Mouse (Mus musculus) testis, adult 2 months (tissue): ENCODE data around the gene Pdgfc. TPM values are rescaled to one million over a fixed set of nuclear protein-coding genes. Genes with fewer than 3 reads are reported as not detected.

Experiments
- H3K27ac ChIP-seq: fragments of 200-500 bp; 2 replicates; pipeline ENCODE4 v1.5.1; 2012; ENCODE audit warnings: low read depth, low read length; ENCODE audit not compliant: control insufficient read depth, insufficient read depth
- H3K27me3 ChIP-seq: fragments of 200-500 bp; 2 replicates; pipeline ENCODE4 v1.6.1; 2012; ENCODE audit warnings: mild to moderate bottlenecking, low read length, moderate library complexity; ENCODE audit not compliant: control insufficient read depth, insufficient read depth
- H3K36me3 ChIP-seq: fragments of 200-500 bp; 2 replicates; pipeline ENCODE4 v1.6.1; 2012; ENCODE audit warnings: mild to moderate bottlenecking, low read length; ENCODE audit not compliant: control insufficient read depth, insufficient read depth
- H3K4me1 ChIP-seq: fragments of 200-500 bp; 2 replicates; pipeline ENCODE4 v1.6.1; 2012; ENCODE audit warnings: low read length; ENCODE audit not compliant: control insufficient read depth, insufficient read depth
- H3K4me3 ChIP-seq: fragments of 200-500 bp; 2 replicates; pipeline ENCODE4 v1.5.1; 2012; ENCODE audit warnings: low read depth, mild to moderate bottlenecking, low read length, moderate library complexity, mixed read lengths; ENCODE audit not compliant: control insufficient read depth
- CTCF ChIP-seq: fragments of 200-500 bp; IDR thresholded peaks from 2 replicates; pipeline ENCODE4 v1.5.1; 2012; ENCODE audit warnings: low read depth, mild to moderate bottlenecking, inconsistent platforms, low read length, moderate library complexity; ENCODE audit not compliant: control insufficient read depth, insufficient read depth, insufficient replicate concordance
- POLR2A ChIP-seq: fragments of 200-500 bp; IDR thresholded peaks from 2 replicates; pipeline ENCODE4 v1.6.1; 2012; ENCODE audit warnings: low read depth, mild to moderate bottlenecking, inconsistent platforms, low read length, moderate library complexity; ENCODE audit not compliant: control insufficient read depth
- polyA plus RNA-seq: library from polyadenylated mRNA; depleted of rRNA; stranded (reverse); fragments of >200 nt; gene quantifications from 2 replicates; pipeline ENCODE4 v1.2.3, GENCODE M21; 2012

The Pdgfc gene
- polyA plus RNA-seq, 1 experiment: 3.7 TPM

GRCm38 (mm10) chr3:81205201-81205600 lies 169.0 kb downstream of the Pdgfc start:
- Histone ChIP-seq H3K4me3 (no peak overlapping the region), H3K27ac (no peak overlapping the region), H3K27me3 (no peaks in the 10 kb centered on the region), H3K36me3 (no peaks in the 10 kb centered on the region), H3K4me1 (no peaks in the 10 kb centered on the region)
- no peak for TF ChIP-seq CTCF
- no peak for TF ChIP-seq POLR2A

- TF ChIP-seq CTCF (no peak), POLR2A (no peak)
- H3K27me3 ChIP-seq: no peaks in the 10 kb centered on the region
- no peaks in the 10 kb centered on the region for H3K4me1 ChIP-seq
- no peak overlapping the region for H3K27ac ChIP-seq
- H3K4me3 ChIP-seq: no peak overlapping the region
- H3K36me3 ChIP-seq: no peaks in the 10 kb centered on the region
Measured at GRCm38 (mm10) chr3:81208246-81208645, 172.0 kb downstream of the Pdgfc start.

- no peak for TF ChIP-seq POLR2A
- no peak for TF ChIP-seq CTCF
- Histone ChIP-seq H3K27ac (no peak overlapping the region), H3K27me3 (no peaks in the 10 kb centered on the region), H3K4me1 (no peaks in the 10 kb centered on the region), H3K36me3 (no peaks in the 10 kb centered on the region), H3K4me3 (no peak overlapping the region)
Measured at GRCm38 (mm10) chr3:81211147-81211546, 174.9 kb downstream of the Pdgfc start.

GRCm38 (mm10) chr3:81211666-81212065 lies 175.4 kb downstream of the Pdgfc start:
- no peak for TF ChIP-seq CTCF
- Histone ChIP-seq H3K4me3 (no peak overlapping the region), H3K4me1 (no peaks in the 10 kb centered on the region), H3K36me3 (no peaks in the 10 kb centered on the region), H3K27me3 (no peaks in the 10 kb centered on the region), H3K27ac (no peak overlapping the region)

GRCm38 (mm10) chr3:81215547-81216118 lies 179.4 kb downstream of the Pdgfc start:
- no peak overlapping the region for H3K4me3 ChIP-seq
- TF ChIP-seq CTCF (no peak), POLR2A (no peak)
- H3K4me1 ChIP-seq: no peaks in the 10 kb centered on the region
- H3K27me3 ChIP-seq: no peaks in the 10 kb centered on the region
- no peaks in the 10 kb centered on the region for H3K36me3 ChIP-seq
- H3K27ac ChIP-seq: no peak overlapping the region

- H3K27ac ChIP-seq: no peak overlapping the region
- no peaks in the 10 kb centered on the region for H3K36me3 ChIP-seq
- H3K4me1 ChIP-seq: no peaks in the 10 kb centered on the region
- H3K4me3 ChIP-seq: no peak overlapping the region
- no peaks in the 10 kb centered on the region for H3K27me3 ChIP-seq
- TF ChIP-seq POLR2A (no peak), CTCF (no peak)
Measured at GRCm38 (mm10) chr3:81221682-81222081, 185.5 kb downstream of the Pdgfc start.

- no peak overlapping the region for H3K27ac ChIP-seq
- H3K4me3 ChIP-seq: no peak overlapping the region
- H3K4me1 ChIP-seq: no peaks in the 10 kb centered on the region
- no peaks in the 10 kb centered on the region for H3K27me3 ChIP-seq
- H3K36me3 ChIP-seq: no peaks in the 10 kb centered on the region
- TF ChIP-seq CTCF (no peak), POLR2A (no peak)
Measured at GRCm38 (mm10) chr3:81228344-81228743, 192.1 kb downstream of the Pdgfc start.
